Mouse (Mus musculus): ENCODE data around the gene Ccdc73.

DNA sequence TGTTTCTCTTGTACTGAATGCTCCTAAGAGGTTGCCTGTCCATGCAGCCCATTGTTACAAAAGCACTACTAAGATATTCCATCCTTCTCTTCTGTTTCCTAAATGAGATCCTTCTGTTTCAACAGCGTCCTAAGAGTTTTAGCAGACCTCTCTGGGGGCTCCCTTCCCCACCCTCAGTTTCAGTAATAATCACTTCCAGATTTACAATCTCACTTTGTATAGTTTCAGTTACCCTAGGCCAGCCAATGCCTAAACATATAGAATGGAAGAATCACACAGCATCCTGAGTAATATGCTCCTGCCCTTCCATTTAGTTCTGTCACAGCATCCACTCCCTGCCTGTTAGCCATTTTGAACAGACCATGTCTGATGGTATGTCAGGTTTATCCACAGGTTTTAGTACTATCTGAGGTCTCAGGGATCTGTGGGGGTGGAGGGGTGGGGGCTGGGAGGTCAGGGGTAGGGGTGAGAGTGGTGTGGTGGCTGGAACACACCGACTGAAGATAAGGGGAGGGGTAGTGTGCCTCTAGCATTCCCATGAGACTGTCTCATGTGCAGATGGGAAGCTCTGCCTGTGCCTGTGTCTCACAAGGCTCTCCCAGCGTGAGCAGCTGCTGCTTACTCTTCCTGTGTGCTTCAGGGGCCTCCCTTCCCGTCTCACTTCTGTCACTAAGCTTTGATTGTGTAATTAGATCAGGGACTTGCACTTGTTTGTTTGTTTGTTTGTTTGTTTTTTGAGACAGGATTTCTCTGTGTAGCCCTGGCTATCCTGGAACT lies 20.8 kb upstream of the Ccdc73 start:
- no peak for TF ChIP-seq CTCF (IDR thresholded peaks at IDR 0.05; ENCODE audit: extremely low read depth, insufficient read depth, low read length)
- TF ChIP-seq POLR2A (IDR thresholded peaks at IDR 0.05; ENCODE audit: extremely low read depth, insufficient read depth, low read length), result no peak

All from cortical plate, adult 2 months (tissue).